Mouse (Mus musculus): ENCODE measurements at regions not wholly inside any gene's neighbourhood (a gene's known extent, or its start where the extent isn't known, plus 50 kb on each side); places are given as distances from the start of the nearest gene placed in this dataset.
"Not testable (repeated sequence)": the region's sequence is repeated elsewhere in the genome, so short reads cannot be mapped to it uniquely, and the experiment has no call there.

- 67% methylated on average over 7 of the region's 7 CpGs for WGBS
- Histone ChIP-seq H3K4me2 (ENCODE audit: low read length) (no peak overlapping the region), H3K27me3 (replicated peaks; ENCODE audit: control insufficient read depth, insufficient read depth, low read length) (no peaks in the 10 kb centered on the region), H3K9me3 (ENCODE audit: control insufficient read depth, low read length) (no peaks in the 10 kb centered on the region), H3K4me1 (replicated peaks; ENCODE audit: control insufficient read depth, insufficient read depth, low read length) (no peaks in the 10 kb centered on the region), H3K9ac (ENCODE audit: low read length) (no peak overlapping the region), H3K27ac (ENCODE audit: low read depth) (no peak overlapping the region), H3K4me3 (ENCODE audit: low read depth, low read length) (no peak overlapping the region), H3K36me3 (ENCODE audit: control insufficient read depth, insufficient read depth, low read length) (no peaks in the 10 kb centered on the region)
- DNase-seq (ENCODE audit: low spot score) (no peak), ATAC-seq (replicated peaks; ENCODE audit: low FRiP score, low TSS enrichment, low read depth) (no peak)
Observed at GRCm38 (mm10) chr4:6600766-6601367, 1638.0 kb downstream of the Car8 start.

- no peak overlapping the region for H3K27ac ChIP-seq (ENCODE audit: low read depth)
- DNase-seq (ENCODE audit: low spot score), result no peak
- no peaks in the 10 kb centered on the region for H3K27me3 ChIP-seq (replicated peaks; ENCODE audit: control insufficient read depth, insufficient read depth, low read length)
- H3K9ac ChIP-seq (ENCODE audit: low read length), result no peak overlapping the region
- H3K4me2 ChIP-seq (ENCODE audit: low read length), result no peak overlapping the region
- no peaks in the 10 kb centered on the region for H3K9me3 ChIP-seq (ENCODE audit: control insufficient read depth, low read length)
- H3K4me1 ChIP-seq (replicated peaks; ENCODE audit: control insufficient read depth, insufficient read depth, low read length), result no peaks in the 10 kb centered on the region
- WGBS, result 78% methylated on average over 1 of the region's 1 CpGs
- no peak for ATAC-seq (replicated peaks; ENCODE audit: low FRiP score, low TSS enrichment, low read depth)
- H3K4me3 ChIP-seq (ENCODE audit: low read depth, low read length), result no peak overlapping the region
- H3K36me3 ChIP-seq (ENCODE audit: control insufficient read depth, insufficient read depth, low read length), result no peaks in the 10 kb centered on the region
Observed at GRCm38 (mm10) chr4:6596321-6596720, 1642.5 kb downstream of the Car8 start.

GRCm38 (mm10) chr4:6592890-6593289, 1646.0 kb downstream of the Car8 start:
- H3K9ac ChIP-seq (ENCODE audit: low read length); ATAC-seq (replicated peaks; ENCODE audit: low FRiP score, low TSS enrichment, low read depth); DNase-seq (ENCODE audit: low spot score); H3K27ac ChIP-seq (ENCODE audit: low read depth); H3K36me3 ChIP-seq (ENCODE audit: control insufficient read depth, insufficient read depth, low read length); H3K4me3 ChIP-seq (ENCODE audit: low read depth, low read length); H3K27me3 ChIP-seq (replicated peaks; ENCODE audit: control insufficient read depth, insufficient read depth, low read length); H3K4me1 ChIP-seq (replicated peaks; ENCODE audit: control insufficient read depth, insufficient read depth, low read length); H3K4me2 ChIP-seq (ENCODE audit: low read length); H3K9me3 ChIP-seq (ENCODE audit: control insufficient read depth, low read length): not testable (repeated sequence)
- WGBS, result 74% methylated on average over 3 of the region's 3 CpGs

- Histone ChIP-seq H3K27me3 (replicated peaks; ENCODE audit: control insufficient read depth, insufficient read depth, low read length) (no peaks in the 10 kb centered on the region), H3K36me3 (ENCODE audit: control insufficient read depth, insufficient read depth, low read length) (no peaks in the 10 kb centered on the region), H3K27ac (ENCODE audit: low read depth) (no peak overlapping the region), H3K4me3 (ENCODE audit: low read depth, low read length) (no peak overlapping the region), H3K9me3 (ENCODE audit: control insufficient read depth, low read length) (no peaks in the 10 kb centered on the region), H3K4me1 (replicated peaks; ENCODE audit: control insufficient read depth, insufficient read depth, low read length) (no peaks in the 10 kb centered on the region), H3K9ac (ENCODE audit: low read length) (no peak overlapping the region), H3K4me2 (ENCODE audit: low read length) (no peak overlapping the region)
- DNase-seq (ENCODE audit: low spot score), result peak; percentile 61
- 33% methylated on average over 11 of the region's 11 CpGs for WGBS
- no peak for ATAC-seq (replicated peaks; ENCODE audit: low FRiP score, low TSS enrichment, low read depth)
Observed at GRCm38 (mm10) chr4:6561604-6562357, 1677.1 kb downstream of the Car8 start.

GRCm38 (mm10) chr4:6539626-6540025, 1699.2 kb downstream of the Car8 start:
- DNase-seq (ENCODE audit: low spot score), result no peak
- Histone ChIP-seq H3K4me2 (ENCODE audit: low read length) (no peak overlapping the region), H3K4me3 (ENCODE audit: low read depth, low read length) (no peak overlapping the region), H3K4me1 (replicated peaks; ENCODE audit: control insufficient read depth, insufficient read depth, low read length) (no peaks in the 10 kb centered on the region), H3K9me3 (ENCODE audit: control insufficient read depth, low read length) (peaks cover 3% of the 10 kb centered on the region; the same call in 1 of the 2 replicates), H3K27me3 (replicated peaks; ENCODE audit: control insufficient read depth, insufficient read depth, low read length) (no peaks in the 10 kb centered on the region), H3K27ac (ENCODE audit: low read depth) (no peak overlapping the region), H3K36me3 (ENCODE audit: control insufficient read depth, insufficient read depth, low read length) (no peaks in the 10 kb centered on the region), H3K9ac (ENCODE audit: low read length) (no peak overlapping the region)
- 92% methylated on average over 5 of the region's 5 CpGs for WGBS
- ATAC-seq (replicated peaks; ENCODE audit: low FRiP score, low TSS enrichment, low read depth), result no peak

GRCm38 (mm10) chr4:6532441-6532840, 1706.4 kb downstream of the Car8 start:
- WGBS, result 66% methylated on average over 1 of the region's 1 CpGs
- no peak for ATAC-seq (replicated peaks; ENCODE audit: low FRiP score, low TSS enrichment, low read depth)

GRCm38 (mm10) chr4:6517626-6518025, 1721.2 kb downstream of the Car8 start:
- ATAC-seq (replicated peaks; ENCODE audit: low FRiP score, low TSS enrichment, low read depth), result no peak
- H3K27me3 ChIP-seq (replicated peaks; ENCODE audit: control insufficient read depth, insufficient read depth, low read length), result no peaks in the 10 kb centered on the region
- no peaks in the 10 kb centered on the region for H3K9me3 ChIP-seq (ENCODE audit: control insufficient read depth, low read length)
- no peak overlapping the region for H3K27ac ChIP-seq (ENCODE audit: low read depth)
- no peak overlapping the region for H3K4me3 ChIP-seq (ENCODE audit: low read depth, low read length)
- 78% methylated on average over 1 of the region's 1 CpGs for WGBS
- no peaks in the 10 kb centered on the region for H3K36me3 ChIP-seq (ENCODE audit: control insufficient read depth, insufficient read depth, low read length)
- no peaks in the 10 kb centered on the region for H3K4me1 ChIP-seq (replicated peaks; ENCODE audit: control insufficient read depth, insufficient read depth, low read length)
- H3K9ac ChIP-seq (ENCODE audit: low read length), result no peak overlapping the region
- no peak overlapping the region for H3K4me2 ChIP-seq (ENCODE audit: low read length)
- DNase-seq (ENCODE audit: low spot score), result no peak

More at GRCm38 (mm10) chr4:6532441-6532840, 1706.4 kb downstream of the Car8 start:
- DNase-seq (ENCODE audit: low spot score), result no peak
- Histone ChIP-seq H3K4me3 (ENCODE audit: low read depth, low read length) (no peak overlapping the region), H3K9me3 (ENCODE audit: control insufficient read depth, low read length) (no peaks in the 10 kb centered on the region), H3K4me1 (replicated peaks; ENCODE audit: control insufficient read depth, insufficient read depth, low read length) (no peaks in the 10 kb centered on the region), H3K27me3 (replicated peaks; ENCODE audit: control insufficient read depth, insufficient read depth, low read length) (no peaks in the 10 kb centered on the region), H3K36me3 (ENCODE audit: control insufficient read depth, insufficient read depth, low read length) (no peaks in the 10 kb centered on the region), H3K4me2 (ENCODE audit: low read length) (no peak overlapping the region), H3K9ac (ENCODE audit: low read length) (no peak overlapping the region), H3K27ac (ENCODE audit: low read depth) (no peak overlapping the region)

GRCm38 (mm10) chr4:6514823-6515222, 1721.7 kb upstream of the Impad1 start:
- H3K36me3 ChIP-seq (ENCODE audit: control insufficient read depth, insufficient read depth, low read length), result no peaks in the 10 kb centered on the region
- H3K27me3 ChIP-seq (replicated peaks; ENCODE audit: control insufficient read depth, insufficient read depth, low read length), result no peaks in the 10 kb centered on the region
- H3K9ac ChIP-seq (ENCODE audit: low read length), result no peak overlapping the region
- no peak overlapping the region for H3K4me2 ChIP-seq (ENCODE audit: low read length)
- no peak overlapping the region for H3K27ac ChIP-seq (ENCODE audit: low read depth)
- DNase-seq (ENCODE audit: low spot score), result peak; percentile 70
- no peaks in the 10 kb centered on the region for H3K9me3 ChIP-seq (ENCODE audit: control insufficient read depth, low read length)
- 21% methylated on average over 6 of the region's 6 CpGs for WGBS
- 0 out of 2 replicates have a peak, but pooled peaks have one; percentile 58 for ATAC-seq (replicated peaks; ENCODE audit: low FRiP score, low TSS enrichment, low read depth)
- no peaks in the 10 kb centered on the region for H3K4me1 ChIP-seq (replicated peaks; ENCODE audit: control insufficient read depth, insufficient read depth, low read length)
- H3K4me3 ChIP-seq (ENCODE audit: low read depth, low read length), result no peak overlapping the region

GRCm38 (mm10) chr4:6513635-6514034, 1720.5 kb upstream of the Impad1 start:
- H3K4me1 ChIP-seq (replicated peaks; ENCODE audit: control insufficient read depth, insufficient read depth, low read length), result no peaks in the 10 kb centered on the region

More at GRCm38 (mm10) chr4:6513635-6514034, 1720.5 kb upstream of the Impad1 start:
- no peak overlapping the region for H3K27ac ChIP-seq (ENCODE audit: low read depth)
- no peaks in the 10 kb centered on the region for H3K9me3 ChIP-seq (ENCODE audit: control insufficient read depth, low read length)
- H3K4me3 ChIP-seq (ENCODE audit: low read depth, low read length), result no peak overlapping the region
- WGBS, result 72% methylated on average over 3 of the region's 3 CpGs
- no peak for ATAC-seq (replicated peaks; ENCODE audit: low FRiP score, low TSS enrichment, low read depth)
- H3K9ac ChIP-seq (ENCODE audit: low read length), result no peak overlapping the region
- H3K36me3 ChIP-seq (ENCODE audit: control insufficient read depth, insufficient read depth, low read length), result no peaks in the 10 kb centered on the region
- H3K4me2 ChIP-seq (ENCODE audit: low read length), result no peak overlapping the region
- no peak for DNase-seq (ENCODE audit: low spot score)
- H3K27me3 ChIP-seq (replicated peaks; ENCODE audit: control insufficient read depth, insufficient read depth, low read length), result no peaks in the 10 kb centered on the region
